Mouse (Mus musculus) ES-CJ7 (cell line): ENCODE data around the gene Olfr862.

Experiments
- DNase-seq: peaks from one replicate; pipeline ENCODE4 v3.0.0; 2011; ENCODE audit warnings: low read depth, low spot score

The Olfr862 gene

DNA sequence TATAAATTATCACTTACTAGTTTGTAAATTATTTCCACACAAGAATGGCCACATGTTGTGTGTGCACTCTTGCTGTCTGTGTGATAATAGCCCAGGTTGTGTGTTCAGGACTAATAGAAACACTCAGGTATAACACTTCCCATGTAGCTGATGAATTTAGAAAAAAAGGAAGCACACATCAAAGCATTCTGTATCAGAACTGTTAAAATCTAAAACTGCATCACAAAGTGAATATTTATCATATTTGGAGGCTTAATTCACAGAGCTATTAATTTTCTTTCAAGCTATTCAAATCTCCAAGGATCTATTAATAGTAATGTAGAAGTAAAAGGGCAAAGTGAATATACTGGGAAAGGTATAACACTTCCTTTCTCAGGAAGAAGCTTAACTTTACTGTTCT is at the start of gene Olfr862:
Gene Olfr862, minus strand, starts transcription at position 101 of the 400 bp plus-strand sequence.
- no peak for DNase-seq

- no peak for DNase-seq
Measured at GRCm38 (mm10) chr9:19916565-19916964, 28.8 kb upstream of the Olfr862 start, which contains the start of gene Olfr77. Olfr77 (plus strand) TSS chr9:19916865.

GRCm38 (mm10) chr9:19911170-19911569 is 23.4 kb upstream of the Olfr862 start:
- no peak for DNase-seq

- DNase-seq = no peak
Measured at GRCm38 (mm10) chr9:19849647-19850046, 38.2 kb downstream of the Olfr862 start, which contains the start of gene Olfr860. Olfr860 (minus strand) TSS chr9:19849747.
